8 mouse cellular contexts compared by ENCODE assay signal in the genomic region with DNA sequence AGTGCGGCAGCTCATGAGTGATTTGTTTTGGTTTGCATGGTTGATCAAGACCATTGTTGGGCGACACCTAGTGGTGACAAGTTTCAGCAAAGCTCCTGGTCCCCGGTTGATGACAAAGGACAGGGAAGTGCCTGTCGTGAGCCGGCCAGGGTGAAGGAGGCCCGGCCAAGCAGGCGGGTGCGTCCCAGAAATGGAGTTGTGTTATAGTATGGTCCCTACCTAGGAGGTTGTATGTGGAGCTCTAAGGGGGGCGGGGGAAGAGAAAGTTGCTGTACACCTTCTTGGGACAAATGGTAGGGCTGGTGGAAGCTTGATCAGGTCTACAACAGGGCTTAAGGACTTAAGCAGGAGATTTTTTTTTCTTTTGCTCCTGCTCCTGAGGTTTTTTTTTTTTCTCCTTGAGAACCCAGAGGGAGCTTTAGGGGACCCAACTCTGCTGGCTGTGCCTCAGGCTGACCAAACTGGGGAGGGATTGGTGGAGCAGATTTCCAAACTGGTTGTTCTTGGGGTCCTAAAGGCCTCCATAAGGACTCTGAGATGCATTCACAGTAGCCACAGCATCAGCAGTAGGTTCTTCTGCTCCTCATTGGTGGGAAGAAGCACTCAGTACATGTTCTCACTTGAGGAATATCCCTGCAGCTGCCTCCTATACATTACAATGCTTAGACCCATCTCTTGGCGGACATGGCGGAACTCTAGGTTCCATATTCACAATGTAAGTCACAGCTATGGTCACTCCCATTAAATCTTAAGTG. TPM values are rescaled to one million over a fixed set of nuclear protein-coding genes. Genes with fewer than 3 reads are reported as not detected.
DNase-seq lines count a peak whose midpoint lies in the region; ATAC-seq lines count a peak whose summit lies in the region.

No protein-coding gene starts in this region.

- no peak overlapping the region for H3K27ac ChIP-seq in hindbrain, embryonic 12.5 days

- H3K4me1 ChIP-seq in hindbrain, embryonic 12.5 days: no peaks in the 10 kb centered on the region

- H3K9me3 ChIP-seq in hindbrain, embryonic 12.5 days (replicated peaks): no peaks in the 10 kb centered on the region

- no peak overlapping the region for H3K9ac ChIP-seq in hindbrain, embryonic 12.5 days

- peak; percentile 100 for DNase-seq in NIH3T3 (ENCODE audit: low read depth)
- DNase-seq in cerebellum, postnatal 10 days: peak; percentile 97 to 100
- DNase-seq in frontal cortex, postnatal 10 days (ENCODE audit: low spot score in 2 of 2): peak; percentile 38 to 82
- DNase-seq in layer of hippocampus, postnatal 14 days (ENCODE audit: low spot score in 2 of 2): peak; percentile 91 to 94
- peak; percentile 99 for DNase-seq in lung, postnatal 14 days
- peak; percentile 94 for DNase-seq in retina, adult 2 months (ENCODE audit: low read depth, low spot score)
- DNase-seq in thymus, postnatal 36 days: peak; percentile 78 to 90

- H3K27me3 ChIP-seq in hindbrain, embryonic 12.5 days: no peaks in the 10 kb centered on the region

- 14% methylated on average over 11 of the region's 11 CpGs for WGBS in hindbrain, embryonic 12.5 days

- peak overlapping the region; percentile 16; the same call in 1 of the 2 replicates for H3K4me3 ChIP-seq in hindbrain, embryonic 12.5 days

- peak; percentile 96 for ATAC-seq in hindbrain, embryonic 12.5 days (ENCODE audit: low FRiP score)

- H3K36me3 ChIP-seq in hindbrain, embryonic 12.5 days: no peaks in the 10 kb centered on the region

- peak overlapping the region; percentile 41 for H3K4me2 ChIP-seq in hindbrain, embryonic 12.5 days (replicated peaks)

RNA-seq across cellular contexts. Expression of gene Ifna13, which starts 3.0 kb away (rescaled TPM):
- not detected in 2 replicates for polyA plus RNA-seq in hindbrain, embryonic 12.5 days (2016; fragmentation: Nextera tagmentation; extraction: Ambion mirVana)
- not detected for total RNA-seq in layer of hippocampus, postnatal 14 days (2021)

RNA-seq across cellular contexts. Expression of gene C87499, which starts 7.0 kb away (rescaled TPM):
- polyA plus RNA-seq in hindbrain, embryonic 12.5 days (2016; fragmentation: Nextera tagmentation; extraction: Ambion mirVana): not detected in 2 replicates
- not detected for total RNA-seq in layer of hippocampus, postnatal 14 days (2021)

RNA-seq across cellular contexts. Expression of gene Ifna16, which starts 35.5 kb away (rescaled TPM):
- not detected in 2 replicates for polyA plus RNA-seq in hindbrain, embryonic 12.5 days (2016; fragmentation: Nextera tagmentation; extraction: Ambion mirVana)
- not detected for total RNA-seq in layer of hippocampus, postnatal 14 days (2021)

RNA-seq across cellular contexts. Expression of gene Ifna12, which starts 38.1 kb away (rescaled TPM):
- polyA plus RNA-seq in hindbrain, embryonic 12.5 days (2016; fragmentation: Nextera tagmentation; extraction: Ambion mirVana): not detected in 2 replicates
- not detected for total RNA-seq in layer of hippocampus, postnatal 14 days (2021)

RNA-seq across cellular contexts. Expression of gene Ifna2, which starts 42.5 kb away (rescaled TPM):
- polyA plus RNA-seq in hindbrain, embryonic 12.5 days (2016; fragmentation: Nextera tagmentation; extraction: Ambion mirVana): not detected in 2 replicates
- total RNA-seq in layer of hippocampus, postnatal 14 days (2021): not detected
